Mouse (Mus musculus) brain, embryonic 14.5 days (tissue): ENCODE results near the gene Ifna16. TPM values are rescaled to one million over a fixed set of nuclear protein-coding genes. Genes with fewer than 3 reads are reported as not detected.
A peak's percentile ranks its signal among the peaks of the same experiment; 100 is the strongest.

ENCODE experiments used
- DNase-seq: peaks from one replicate; pipeline ENCODE4 v3.0.0-alpha.2; 2011; ENCODE audit warnings: low read depth
- CTCF ChIP-seq: fragments of 200-500 bp; IDR thresholded peaks from 2 replicates; pipeline ENCODE4 v1.5.1; 2012; ENCODE audit warnings: inconsistent platforms, mild to moderate bottlenecking, moderate library complexity, borderline replicate concordance; ENCODE audit not compliant: insufficient read depth, insufficient read length; ENCODE audit errors: extremely low read depth
- POLR2A ChIP-seq: fragments of 200-500 bp; IDR thresholded peaks from 2 replicates; pipeline ENCODE4 v1.6.1; 2012; ENCODE audit warnings: mild to moderate bottlenecking, inconsistent platforms, borderline replicate concordance; ENCODE audit not compliant: poor library complexity, insufficient read depth, insufficient read length, severe bottlenecking; ENCODE audit errors: extremely low read depth
- polyA plus RNA-seq: library from polyadenylated mRNA; depleted of rRNA; stranded (reverse); fragments of >200 nt; gene quantifications from 2 replicates; pipeline ENCODE4 v1.2.3, GENCODE M21; 2012; rRNA removed

The Ifna16 gene
- polyA plus RNA-seq, 1 experiment, result not detected

DNA sequence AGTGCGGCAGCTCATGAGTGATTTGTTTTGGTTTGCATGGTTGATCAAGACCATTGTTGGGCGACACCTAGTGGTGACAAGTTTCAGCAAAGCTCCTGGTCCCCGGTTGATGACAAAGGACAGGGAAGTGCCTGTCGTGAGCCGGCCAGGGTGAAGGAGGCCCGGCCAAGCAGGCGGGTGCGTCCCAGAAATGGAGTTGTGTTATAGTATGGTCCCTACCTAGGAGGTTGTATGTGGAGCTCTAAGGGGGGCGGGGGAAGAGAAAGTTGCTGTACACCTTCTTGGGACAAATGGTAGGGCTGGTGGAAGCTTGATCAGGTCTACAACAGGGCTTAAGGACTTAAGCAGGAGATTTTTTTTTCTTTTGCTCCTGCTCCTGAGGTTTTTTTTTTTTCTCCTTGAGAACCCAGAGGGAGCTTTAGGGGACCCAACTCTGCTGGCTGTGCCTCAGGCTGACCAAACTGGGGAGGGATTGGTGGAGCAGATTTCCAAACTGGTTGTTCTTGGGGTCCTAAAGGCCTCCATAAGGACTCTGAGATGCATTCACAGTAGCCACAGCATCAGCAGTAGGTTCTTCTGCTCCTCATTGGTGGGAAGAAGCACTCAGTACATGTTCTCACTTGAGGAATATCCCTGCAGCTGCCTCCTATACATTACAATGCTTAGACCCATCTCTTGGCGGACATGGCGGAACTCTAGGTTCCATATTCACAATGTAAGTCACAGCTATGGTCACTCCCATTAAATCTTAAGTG lies 35.5 kb downstream of the Ifna16 start:
- peak; percentile 96 for DNase-seq
- no peak for TF ChIP-seq POLR2A
- peak; percentile 84 for TF ChIP-seq CTCF

DNA sequence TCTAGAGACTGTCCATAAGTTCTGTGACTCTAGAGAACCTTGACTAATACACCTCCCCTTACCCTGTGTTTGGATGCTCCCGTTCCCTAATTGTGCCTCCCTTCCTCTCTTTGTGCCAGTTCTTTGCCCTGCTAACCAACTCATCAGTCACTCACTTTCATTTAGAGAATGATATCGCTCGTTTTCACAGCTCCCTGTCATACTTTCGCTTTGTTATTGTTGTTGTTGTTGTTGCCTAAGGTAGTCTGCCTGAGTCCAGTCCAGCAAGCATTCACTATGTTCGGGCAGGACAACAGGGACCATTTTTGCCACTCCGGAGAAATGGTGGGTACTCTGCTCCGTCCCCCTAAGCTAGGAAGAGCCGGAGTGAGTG lies 36.0 kb downstream of the Ifna16 start:
- TF ChIP-seq POLR2A (no peak), CTCF (no peak)
- DNase-seq, result no peak

- DNase-seq, result no peak
- no peak for TF ChIP-seq POLR2A
- no peak for TF ChIP-seq CTCF
These were observed 42.4 kb downstream of the Ifna16 start, which contains the start of gene C87499 for GRCm38 (mm10) chr4:88634311-88634710. Gene C87499 (minus strand): TSS chr4:88634411.

Other genes starting within 250 kb of the Ifna16 start
- 0.98 and 1.7 TPM in 2 replicates for gene Hacd4, start 238.0 kb downstream of the Ifna16 start, polyA plus RNA-seq
- gene Ifnb1, start 154.2 kb downstream of the Ifna16 start, polyA plus RNA-seq, result not detected in 2 replicates
- not detected in 2 replicates for gene Ifna15, start 118.7 kb downstream of the Ifna16 start, polyA plus RNA-seq
- not detected in 2 replicates for gene Ifna14, start 105.1 kb downstream of the Ifna16 start, polyA plus RNA-seq
- gene Ifna9, start 84.5 kb downstream of the Ifna16 start, polyA plus RNA-seq, result not detected in 2 replicates
- not detected in 2 replicates for gene Ifna12, start 73.5 kb downstream of the Ifna16 start, polyA plus RNA-seq
- not detected in 2 replicates for gene C87499, start 42.5 kb downstream of the Ifna16 start, polyA plus RNA-seq
- gene Ifna13, start 32.5 kb downstream of the Ifna16 start, polyA plus RNA-seq, result not detected in 2 replicates
- gene Ifna2, start 7.0 kb upstream of the Ifna16 start, polyA plus RNA-seq, result not detected in 2 replicates
- not detected in 2 replicates for gene Ifnab, start 14.4 kb upstream of the Ifna16 start, polyA plus RNA-seq
- gene Gm26566, start 44.9 kb upstream of the Ifna16 start, polyA plus RNA-seq, result 1.2 and 2.4 TPM in 2 replicates
- 45.5 and 69.0 TPM in 2 replicates for gene Klhl9, start 45.5 kb upstream of the Ifna16 start, polyA plus RNA-seq
- gene Gm13271, start 77.9 kb upstream of the Ifna16 start, polyA plus RNA-seq, result not detected in 2 replicates
- gene Gm13283, start 83.2 kb upstream of the Ifna16 start, polyA plus RNA-seq, result not detected in 2 replicates
- not detected in 2 replicates for gene Gm13290, start 96.9 kb upstream of the Ifna16 start, polyA plus RNA-seq
- not detected in 2 replicates for gene Gm13289, start 100.0 kb upstream of the Ifna16 start, polyA plus RNA-seq
- 0.11 TPM in 1 of 2 replicates, not detected in the other for gene Gm13272, start 102.9 kb upstream of the Ifna16 start, polyA plus RNA-seq
- gene Ifnz, start 105.2 kb upstream of the Ifna16 start, polyA plus RNA-seq, result not detected in 2 replicates
- gene Gm13276, start 108.8 kb upstream of the Ifna16 start, polyA plus RNA-seq, result not detected in 2 replicates
- gene Gm13277, start 111.7 kb upstream of the Ifna16 start, polyA plus RNA-seq, result not detected in 2 replicates
- not detected in 2 replicates for gene Gm13278, start 114.6 kb upstream of the Ifna16 start, polyA plus RNA-seq
- not detected in 2 replicates for gene Gm13275, start 117.6 kb upstream of the Ifna16 start, polyA plus RNA-seq
- not detected in 2 replicates for gene Gm13279, start 120.5 kb upstream of the Ifna16 start, polyA plus RNA-seq
- not detected in 2 replicates for gene Gm13285, start 122.7 kb upstream of the Ifna16 start, polyA plus RNA-seq
- not detected in 2 replicates for gene Gm13287, start 126.3 kb upstream of the Ifna16 start, polyA plus RNA-seq
- not detected in 2 replicates for gene Gm13288, start 128.6 kb upstream of the Ifna16 start, polyA plus RNA-seq
- 0.15 TPM in 1 of 2 replicates, not detected in the other for gene Ifna7, start 139.3 kb upstream of the Ifna16 start, polyA plus RNA-seq
- not detected in 2 replicates for gene Ifna11, start 143.0 kb upstream of the Ifna16 start, polyA plus RNA-seq
- not detected in 2 replicates for gene Ifna6, start 150.5 kb upstream of the Ifna16 start, polyA plus RNA-seq
- gene Ifna5, start 158.6 kb upstream of the Ifna16 start, polyA plus RNA-seq, result not detected in 2 replicates
- gene Ifna4, start 164.9 kb upstream of the Ifna16 start, polyA plus RNA-seq, result not detected in 2 replicates
- gene Ifna1, start 173.2 kb upstream of the Ifna16 start, polyA plus RNA-seq, result not detected in 2 replicates
- not detected in 2 replicates for gene Ifne, start 203.3 kb upstream of the Ifna16 start, polyA plus RNA-seq